Mouse (Mus musculus) lung, postnatal 14 days (tissue): ENCODE data around the gene Pced1a.
A peak's percentile ranks its signal among the peaks of the same experiment; 100 is the strongest.

Experiments
- DNase-seq: peaks from one replicate; pipeline ENCODE4 v3.0.0; 2021

The Pced1a gene

DNA sequence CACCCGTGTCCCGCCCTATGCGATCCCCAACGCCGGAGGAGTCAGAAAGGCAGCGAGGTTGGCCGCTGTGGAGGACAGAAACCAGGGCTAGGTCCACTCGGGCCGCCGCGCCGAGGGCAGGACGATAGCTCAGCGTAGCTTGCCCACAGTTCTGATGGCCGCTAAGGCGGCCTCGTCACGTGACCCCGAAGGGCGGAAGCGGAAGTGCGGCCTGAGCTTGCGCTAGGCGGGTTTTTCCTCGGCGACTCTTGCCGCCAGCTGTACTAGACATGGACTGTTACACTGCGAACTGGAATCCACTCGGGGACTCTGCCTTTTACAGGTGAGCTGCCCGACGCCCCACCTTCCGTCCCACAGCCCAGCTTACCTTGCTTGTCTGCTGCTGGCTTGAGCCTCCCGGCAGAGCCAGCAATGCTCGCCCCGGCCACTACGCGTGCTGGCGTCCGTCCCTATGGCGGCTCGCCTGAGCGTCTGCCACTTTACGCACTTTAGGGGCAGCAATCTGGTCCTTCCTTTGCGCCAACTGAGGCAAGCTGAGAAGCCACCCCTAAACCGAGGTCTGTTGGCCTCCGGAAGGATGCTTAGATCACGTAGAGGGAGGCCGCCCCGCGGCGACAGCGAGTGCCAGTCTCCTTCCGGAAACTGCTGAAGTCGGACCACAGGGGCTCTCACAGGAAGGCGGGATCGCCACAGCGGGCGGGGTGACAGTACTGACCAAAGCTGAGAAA is at the start of gene Pced1a, which contains the start of gene Vps16:
Gene Pced1a (minus strand): TSS at position 576 of the 728 bp plus-strand sequence.
Gene Vps16 (plus strand): TSS at position 214 of the 728 bp plus-strand sequence.
- peak; percentile 94 for DNase-seq

DNA sequence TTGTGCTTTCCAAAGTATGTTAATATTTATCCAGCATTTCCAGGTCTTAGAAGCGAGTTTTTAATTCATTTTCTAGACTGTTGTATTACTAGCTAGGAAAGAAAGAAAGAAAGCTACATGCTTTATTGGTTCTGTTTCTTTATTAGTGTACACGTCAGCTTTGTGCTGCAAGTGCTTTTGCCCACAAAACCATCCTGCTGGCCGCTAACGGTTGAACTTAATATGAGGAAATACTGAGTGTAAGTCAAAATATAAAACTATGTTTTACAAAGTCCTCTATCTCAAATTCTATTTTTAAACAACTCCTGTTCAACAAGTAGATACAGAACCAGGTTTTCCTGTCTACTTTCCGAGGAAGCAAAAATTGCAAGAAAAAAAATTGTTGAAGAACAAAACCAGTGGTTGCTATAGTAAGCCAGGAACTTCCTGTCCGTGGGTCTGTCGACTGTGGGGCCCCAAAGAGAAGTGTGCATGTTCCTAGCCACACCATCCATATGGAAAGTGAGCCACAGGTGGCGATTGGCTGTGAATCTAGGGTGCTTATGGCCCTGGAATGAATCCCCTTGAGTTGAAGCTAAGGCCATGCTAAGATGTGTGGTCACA is 48.5 kb upstream of the Pced1a start:
- no peak for DNase-seq

DNA sequence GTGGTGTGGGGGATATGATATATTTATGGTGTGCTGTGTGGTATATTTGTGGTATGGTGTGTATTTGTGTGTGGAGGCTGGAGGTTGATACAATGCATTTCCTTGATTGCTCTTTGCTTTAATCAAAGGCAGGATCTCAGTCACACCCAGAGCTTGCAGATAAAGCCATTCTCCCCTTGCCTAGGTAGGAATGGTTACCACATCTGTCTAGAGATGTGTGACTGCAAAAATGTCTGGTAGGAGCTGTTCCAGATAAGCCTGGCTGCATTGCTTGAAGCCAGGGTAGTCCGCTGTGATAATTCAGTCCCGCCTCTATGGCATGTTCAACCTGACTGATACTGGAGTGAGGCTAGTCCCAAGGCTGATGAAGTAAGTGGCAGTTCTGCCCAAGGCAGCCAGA is 45.4 kb upstream of the Pced1a start:
- DNase-seq = no peak

DNA sequence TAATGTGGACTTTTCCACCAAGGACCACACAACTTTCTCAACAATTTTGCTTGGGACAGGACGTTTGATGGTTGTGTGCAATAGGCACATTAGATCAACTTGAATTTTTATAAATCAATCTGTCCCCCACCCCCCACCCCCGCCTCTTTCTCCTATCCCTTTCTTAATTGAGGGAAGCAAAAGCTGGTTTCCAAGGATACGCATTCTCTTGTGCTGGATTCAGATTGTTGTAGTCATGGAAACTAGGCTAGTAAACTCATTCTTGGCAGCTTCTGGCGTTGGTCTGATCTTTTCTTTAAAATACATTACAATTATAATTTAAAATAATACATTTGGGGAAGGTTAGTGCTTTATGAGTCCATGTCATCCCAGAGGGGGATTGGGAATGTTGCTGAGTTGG is 44.9 kb upstream of the Pced1a start:
- DNase-seq = no peak

DNA sequence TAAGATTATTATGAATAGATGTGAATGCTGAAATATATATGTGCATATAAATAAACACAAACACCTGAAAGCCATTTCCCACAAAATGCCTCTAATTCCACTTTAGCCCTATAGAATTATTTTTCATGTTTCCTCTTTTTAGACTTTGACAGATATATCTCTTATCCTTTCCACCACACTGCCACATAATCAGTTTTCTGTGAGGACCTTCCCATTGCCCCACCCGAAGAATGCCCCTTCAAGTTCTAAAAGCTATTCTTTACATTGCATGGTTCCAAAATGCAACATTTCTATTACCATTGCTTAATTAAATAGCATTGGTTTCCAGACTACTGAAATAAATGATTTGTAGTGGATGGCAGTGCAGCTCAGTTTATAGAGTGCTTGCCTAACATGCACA is 41.9 kb upstream of the Pced1a start:
- DNase-seq = no peak

DNA sequence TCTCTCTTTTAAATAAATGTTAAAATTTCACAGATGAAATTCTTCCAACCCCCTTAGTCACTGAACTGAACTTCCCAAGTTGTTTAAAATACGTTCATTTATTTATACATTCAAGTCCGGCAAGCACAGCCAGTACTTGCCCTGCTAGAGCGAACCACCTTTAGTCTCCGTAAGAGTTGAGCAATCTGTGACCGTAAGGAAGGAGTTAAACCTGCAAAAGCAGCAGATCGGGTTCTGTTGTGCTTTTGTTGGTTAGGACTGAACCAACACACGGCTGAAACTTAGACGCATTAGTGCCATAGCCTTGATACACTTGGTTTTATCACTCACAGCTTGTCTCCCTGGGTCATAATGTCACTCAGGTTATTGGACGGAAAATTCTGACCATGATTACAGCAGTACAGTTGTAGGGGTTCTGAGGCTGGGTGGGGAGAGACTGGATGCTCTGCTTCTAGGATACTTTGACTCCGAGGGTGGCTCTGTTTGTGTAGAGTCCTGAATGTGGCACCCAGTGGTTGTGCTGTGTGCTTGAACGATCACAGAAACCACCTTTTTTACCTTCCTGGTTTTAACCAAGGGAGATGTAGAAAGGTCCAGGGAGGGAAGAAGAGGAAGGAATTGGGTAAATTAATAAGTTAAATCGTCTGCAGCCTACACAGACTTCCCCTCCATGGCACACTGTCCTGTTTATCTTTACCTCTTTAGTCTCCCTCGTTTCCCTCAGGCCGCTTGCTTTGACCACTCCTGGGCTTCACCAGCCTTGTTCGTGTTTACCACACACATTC is 37.0 kb upstream of the Pced1a start:
- DNase-seq = no peak

DNA sequence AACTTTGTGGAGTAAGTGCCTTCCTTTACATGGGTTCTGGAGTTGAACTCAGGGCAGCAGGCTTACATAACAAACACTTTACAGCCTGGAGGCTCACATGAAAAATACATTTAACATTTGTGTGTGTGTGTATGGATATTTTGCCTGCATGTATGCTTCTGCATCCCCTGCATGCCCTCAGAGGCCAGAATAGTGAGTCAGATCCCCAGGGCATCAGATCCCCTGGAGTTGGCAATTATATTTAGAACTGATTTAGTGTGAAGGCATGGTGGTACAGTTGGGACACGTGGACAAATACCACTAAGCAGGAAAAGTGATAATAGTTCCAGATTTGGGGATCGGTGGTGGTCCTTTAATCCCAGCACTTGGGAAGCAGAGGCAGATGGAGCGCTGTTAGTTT is 35.1 kb upstream of the Pced1a start:
- DNase-seq = no peak

DNA sequence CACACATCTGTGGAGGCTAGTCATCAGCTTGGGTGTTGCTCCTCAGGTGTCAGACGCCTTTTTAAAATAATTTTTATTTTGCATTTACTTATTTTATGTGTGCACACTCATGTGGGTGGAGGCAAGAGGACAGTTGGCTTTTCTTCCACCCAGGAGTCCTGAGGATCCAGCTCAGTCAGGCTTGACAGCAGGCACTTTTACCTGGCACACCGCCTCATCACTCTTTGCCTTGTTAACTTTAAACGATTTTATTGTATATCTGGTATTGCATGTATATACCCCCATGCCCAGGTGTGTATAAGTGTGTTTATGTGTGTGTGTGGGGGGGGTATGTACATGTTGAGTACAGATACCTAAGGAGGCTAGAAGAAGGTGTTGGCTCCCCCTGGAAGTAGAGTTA is 33.4 kb upstream of the Pced1a start:
- DNase-seq = no peak

DNA sequence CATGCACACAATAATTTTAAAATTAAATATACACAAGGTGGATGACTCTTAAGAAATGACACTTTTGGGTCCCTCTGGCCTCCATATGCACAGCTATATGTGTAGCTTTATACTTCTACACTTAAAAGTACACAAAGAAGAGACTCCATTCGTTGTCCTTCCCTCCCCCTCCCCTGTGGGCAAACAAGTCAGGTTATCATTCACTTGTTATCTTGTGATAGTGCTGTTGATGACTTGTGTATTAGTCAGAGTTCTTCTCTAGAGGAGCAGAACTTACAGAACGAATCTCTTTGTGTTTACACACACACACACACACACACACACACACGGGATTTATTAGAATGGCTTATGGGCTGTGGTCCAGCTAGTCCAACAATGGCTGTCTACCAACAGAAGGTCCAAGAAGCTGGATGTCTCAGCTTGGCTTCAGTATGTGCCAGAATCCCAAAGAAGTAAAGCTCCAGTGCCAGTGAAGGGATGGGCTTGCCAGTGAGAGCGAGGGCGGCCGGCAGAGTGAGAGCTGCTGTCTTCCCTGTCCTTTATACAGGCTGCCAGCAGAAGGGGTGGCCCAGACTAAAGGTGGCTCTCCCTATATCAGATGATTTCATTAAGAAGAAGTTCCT is 30.4 kb upstream of the Pced1a start:
- DNase-seq = peak; percentile 12

DNA sequence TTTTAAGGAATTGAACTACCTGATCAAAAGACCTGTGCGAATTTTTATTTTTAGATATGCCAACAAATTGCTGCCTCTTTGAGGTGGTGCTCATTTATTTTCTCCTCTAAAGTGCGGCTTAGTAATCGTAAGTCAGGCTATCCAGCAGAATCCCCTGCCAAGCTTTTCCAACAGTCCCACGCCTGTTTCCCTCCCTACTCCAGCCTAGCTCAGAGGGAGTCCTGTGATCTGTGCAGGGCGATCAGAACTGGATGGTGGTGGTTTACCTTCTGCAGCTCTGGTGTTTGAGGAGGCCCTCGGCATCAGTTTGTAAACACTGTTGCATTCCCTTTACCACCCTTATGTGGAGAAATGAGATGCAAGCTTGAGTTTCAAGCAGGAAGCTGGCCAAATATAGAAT is 28.9 kb upstream of the Pced1a start:
- no peak for DNase-seq

DNA sequence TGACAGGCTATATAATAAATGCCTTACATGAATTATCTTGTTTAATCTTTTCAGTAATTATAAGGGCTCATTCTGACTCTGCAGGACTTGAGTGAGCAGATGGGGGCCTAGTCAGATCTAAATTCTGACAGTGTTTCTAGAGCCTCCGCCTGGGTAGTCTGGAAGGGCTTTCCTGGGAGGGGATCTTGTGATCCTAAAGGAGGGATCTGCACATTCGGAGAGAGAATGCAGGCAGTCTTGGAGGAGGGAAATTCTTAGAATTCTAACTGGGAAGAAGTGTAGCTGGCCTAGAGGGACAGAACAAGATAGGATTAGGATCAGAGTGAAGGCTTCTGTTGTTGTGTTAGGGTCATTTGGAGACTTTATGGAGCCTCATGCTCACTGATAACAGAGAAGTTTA is 27.8 kb upstream of the Pced1a start:
- DNase-seq = no peak

DNA sequence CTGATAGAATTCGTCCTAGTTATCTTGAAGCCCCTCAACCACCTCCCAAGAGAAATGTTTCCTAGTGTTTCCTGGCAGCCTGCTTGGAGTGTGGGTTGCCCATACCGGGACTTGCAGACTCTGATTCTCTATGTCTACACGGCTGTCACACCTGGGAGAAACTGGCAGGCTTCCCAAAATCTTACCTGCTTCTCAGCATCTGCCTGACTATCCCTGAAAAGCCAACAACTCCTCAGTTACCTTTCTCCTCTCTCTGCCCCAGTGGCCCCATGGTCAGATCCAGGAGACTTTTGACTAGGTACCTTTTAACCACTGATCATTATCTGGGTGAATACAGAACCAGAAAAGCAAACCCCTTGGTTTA is 27.2 kb upstream of the Pced1a start:
- DNase-seq = no peak

DNA sequence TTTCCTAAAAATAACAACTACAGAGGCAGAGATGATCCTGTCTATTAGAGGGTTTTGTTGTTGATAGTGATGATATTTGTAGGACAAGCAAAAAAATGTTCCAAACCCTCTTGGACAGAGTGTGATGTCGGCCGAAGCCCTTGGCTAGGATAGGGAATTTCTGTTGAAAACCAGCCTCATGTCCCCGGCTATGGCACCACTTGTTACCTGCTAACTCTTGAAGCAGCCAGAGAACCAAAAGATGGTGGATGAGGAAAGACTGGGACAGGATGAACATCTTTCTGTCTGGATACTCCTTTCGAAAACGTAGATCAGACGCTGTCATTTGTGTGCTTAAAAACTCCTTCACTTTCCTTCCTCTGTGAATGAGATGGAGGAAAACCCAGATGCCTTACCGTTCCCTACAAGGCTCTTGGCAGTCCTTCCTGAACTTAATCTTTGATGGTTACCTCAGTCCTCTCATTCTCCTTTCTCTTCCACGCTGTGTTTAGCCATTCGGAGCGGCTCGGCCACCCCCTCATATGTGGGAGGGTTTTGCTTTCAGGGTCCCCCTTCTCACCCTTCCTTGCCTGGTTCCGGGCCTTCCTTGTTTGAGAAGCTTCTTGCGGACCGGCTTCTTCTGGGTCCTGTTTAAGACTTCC is 26.7 kb upstream of the Pced1a start:
- DNase-seq = no peak

DNA sequence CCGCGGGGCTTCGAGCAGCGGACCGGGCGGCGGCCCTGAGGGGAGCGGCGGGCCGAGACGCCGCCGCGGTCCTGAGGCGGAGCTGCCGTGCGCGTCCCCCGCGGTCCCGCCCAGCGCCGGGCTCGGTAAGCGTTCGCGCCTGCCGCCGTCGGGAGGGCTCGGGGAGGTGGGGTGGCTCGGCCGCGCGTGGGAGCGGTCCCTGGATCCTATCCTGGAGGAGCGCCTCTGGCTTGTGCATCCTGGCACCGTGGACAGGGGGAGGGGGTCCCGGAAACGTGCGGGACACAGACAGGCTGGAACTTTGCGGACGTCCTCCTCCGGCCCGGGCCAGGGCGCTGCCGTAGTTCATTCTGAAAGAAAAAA is 25.9 kb upstream of the Pced1a start:
- DNase-seq = peak; percentile 67

DNA sequence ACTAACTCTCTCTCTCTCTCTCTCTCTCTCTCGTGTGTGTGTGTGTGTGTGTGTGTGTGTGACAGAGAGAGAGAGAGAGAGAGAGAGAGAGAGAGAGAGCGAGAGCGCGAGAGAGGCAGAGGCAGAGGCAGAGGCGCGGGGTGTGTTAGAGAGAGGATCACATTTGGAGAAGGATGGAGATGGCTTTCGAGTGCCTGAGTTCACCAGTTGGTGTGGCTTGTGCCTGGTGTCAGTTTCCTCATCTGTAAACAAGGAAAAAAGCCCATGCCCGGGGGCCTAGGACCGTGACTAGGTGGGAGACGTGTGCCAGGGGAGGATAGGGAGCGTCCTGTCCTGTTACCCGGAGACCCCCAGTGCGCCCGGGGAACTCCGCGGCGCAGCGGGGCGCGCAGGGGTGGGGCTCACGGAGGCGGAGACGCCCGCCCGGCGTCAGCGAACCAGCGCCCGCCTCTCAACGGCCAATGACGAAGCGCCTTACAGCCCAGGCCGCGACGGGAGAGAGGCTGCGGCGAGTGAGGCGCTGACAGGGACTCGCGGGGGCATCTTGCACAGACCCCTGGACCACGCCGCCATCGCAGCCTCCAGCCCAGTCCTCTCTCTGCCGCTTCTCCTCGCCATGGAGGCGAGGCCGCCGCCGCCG is 25.4 kb upstream of the Pced1a start, which contains the start of gene Ptpra:
Gene Ptpra (plus strand): TSS at position 485 of the 640 bp plus-strand sequence.
- DNase-seq = peak; percentile 91

DNA sequence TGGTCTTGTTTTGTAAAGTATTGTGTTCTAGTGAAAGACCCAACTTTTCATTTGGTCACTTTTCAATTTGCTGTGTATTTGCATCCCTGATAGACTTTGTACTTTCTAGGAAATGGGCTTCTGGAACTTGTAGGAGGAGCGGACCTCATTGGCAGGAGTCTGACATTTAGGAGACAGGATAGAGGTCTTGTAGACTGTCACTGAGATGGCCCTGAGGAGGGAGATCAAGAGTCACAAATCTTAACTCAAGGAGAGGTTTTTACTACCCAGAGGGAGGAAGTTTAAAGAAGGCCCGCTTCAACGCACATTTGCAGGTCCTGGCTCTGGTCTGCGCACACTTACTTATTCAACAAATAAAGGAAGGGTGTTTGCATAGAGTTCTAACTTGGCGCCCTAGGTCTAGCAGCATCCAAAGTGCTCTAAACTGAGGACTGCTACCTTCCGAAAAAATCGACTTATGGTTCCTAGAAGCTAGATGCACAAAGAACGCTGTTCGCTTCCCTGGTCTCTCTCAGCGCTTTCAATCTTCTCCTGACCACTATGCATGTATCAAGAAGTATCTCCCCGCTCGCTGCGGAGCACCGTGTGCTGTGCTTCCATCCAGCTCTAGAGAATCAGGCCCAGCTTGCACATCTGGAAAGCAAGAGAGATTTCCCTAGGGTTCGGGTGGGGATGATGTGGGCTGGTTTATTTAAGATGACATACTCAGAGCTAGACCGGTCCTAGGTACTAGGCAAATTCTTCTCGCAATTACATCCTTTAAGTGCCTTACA is 24.7 kb upstream of the Pced1a start:
- DNase-seq = no peak

DNA sequence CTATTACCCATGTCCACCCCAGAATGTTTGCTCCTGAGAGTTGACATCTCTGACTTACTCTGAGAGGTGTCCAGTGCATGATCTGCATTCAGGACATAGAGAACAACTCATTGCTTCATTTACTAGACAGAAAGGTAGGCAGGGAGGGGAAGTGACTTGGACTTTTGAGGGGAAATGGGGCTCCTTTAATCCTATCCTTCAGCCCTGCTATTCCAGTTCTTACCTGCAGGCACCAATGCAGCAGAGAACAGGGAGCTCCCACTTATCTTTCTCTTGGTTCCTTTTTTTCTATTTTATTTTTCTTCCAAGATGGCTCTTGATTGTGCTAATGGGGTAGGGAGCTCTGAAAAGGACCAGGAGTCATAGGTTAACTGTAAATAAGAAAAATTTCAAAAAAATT is 23.9 kb upstream of the Pced1a start:
- no peak for DNase-seq

DNA sequence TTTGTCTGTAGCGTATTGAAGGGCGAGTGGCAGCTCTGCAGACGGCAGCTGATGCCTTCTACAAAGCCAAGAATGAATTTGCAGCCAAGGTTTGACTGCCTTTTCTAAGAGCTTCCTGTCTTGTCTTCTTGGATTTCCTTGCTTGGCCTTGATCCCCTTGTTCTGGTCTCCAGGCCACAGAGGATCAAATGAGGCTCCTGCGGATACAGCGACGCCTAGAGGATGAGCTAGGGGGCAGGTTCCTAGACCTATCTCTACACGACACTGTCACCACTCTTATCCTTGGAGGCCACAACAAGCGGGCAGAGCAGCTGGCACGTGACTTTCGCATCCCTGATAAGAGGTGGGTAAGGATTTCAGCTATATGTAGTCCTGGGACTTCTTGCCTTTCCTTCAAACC is 17.7 kb upstream of the Pced1a start:
- DNase-seq = no peak

DNA sequence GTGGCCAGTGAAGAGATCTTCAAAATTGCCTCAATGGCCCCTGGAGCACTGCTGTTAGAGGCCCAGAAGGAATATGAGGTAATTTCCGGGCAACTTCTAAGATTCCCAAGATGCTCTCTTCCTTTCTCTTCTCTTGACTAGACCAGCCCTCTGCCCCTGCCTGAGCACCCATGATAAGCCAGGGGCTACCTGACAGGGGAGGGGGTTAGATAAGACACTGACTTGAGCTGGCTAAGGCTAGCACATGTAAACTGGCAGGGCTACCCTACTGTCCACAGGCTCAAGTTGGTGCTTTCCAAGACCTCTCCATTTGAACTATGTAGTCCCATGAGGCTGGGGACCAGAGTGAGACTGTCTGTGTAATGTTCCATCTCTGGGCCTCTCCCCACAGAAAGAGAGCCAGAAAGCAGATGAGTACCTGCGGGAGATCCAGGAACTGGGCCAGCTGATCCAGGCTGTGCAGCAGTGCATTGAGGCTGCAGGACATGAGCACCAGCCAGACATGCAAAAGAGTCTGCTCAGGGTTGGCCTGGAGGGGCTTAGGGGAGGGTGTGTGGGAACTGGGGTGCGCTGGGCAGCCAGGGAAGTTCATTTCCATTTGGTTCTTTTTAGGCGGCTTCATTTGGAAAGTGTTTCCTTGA is 15.5 kb upstream of the Pced1a start:
- no peak for DNase-seq

DNA sequence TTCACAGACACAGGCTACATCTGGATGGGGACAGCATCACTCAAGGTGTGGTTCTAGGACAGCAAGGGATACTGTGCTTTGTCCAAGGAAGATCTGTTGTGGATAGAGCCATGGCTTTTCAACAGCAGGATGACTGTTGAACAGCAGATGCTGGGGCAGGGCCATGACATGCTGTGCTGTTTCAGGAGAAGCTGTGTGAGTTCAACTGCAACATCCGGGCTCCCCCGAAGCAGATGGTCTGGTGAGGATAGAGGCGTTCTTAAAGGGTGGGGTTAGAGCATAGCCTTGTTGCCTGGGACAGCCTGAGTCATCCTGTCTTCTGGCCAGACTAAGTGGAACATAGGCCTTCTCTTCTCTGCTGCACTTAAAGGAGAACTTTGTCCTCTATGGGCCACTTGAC is 14.4 kb upstream of the Pced1a start:
- DNase-seq = no peak

DNA sequence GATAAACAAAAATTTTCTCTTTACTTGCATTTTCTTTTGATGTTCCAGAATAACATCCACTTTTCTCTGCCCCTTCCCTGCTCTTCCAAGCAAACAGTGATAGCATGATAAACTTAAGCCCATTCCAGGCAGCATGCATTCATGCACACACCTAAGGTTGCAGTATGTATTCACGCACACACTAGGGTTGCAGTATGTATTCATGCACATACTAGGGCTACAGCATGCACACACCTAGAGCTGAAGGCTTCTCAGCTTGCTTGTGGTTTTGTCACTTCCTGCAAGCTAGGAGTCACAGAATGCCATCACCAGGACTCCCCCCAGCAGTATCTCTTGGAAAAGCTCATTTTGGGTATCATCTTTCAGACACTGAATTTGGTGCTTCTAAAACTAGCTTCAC is 12.3 kb upstream of the Pced1a start:
- no peak for DNase-seq
